Mouse (Mus musculus): ENCODE measurements around the gene Cmtm4.

DNA sequence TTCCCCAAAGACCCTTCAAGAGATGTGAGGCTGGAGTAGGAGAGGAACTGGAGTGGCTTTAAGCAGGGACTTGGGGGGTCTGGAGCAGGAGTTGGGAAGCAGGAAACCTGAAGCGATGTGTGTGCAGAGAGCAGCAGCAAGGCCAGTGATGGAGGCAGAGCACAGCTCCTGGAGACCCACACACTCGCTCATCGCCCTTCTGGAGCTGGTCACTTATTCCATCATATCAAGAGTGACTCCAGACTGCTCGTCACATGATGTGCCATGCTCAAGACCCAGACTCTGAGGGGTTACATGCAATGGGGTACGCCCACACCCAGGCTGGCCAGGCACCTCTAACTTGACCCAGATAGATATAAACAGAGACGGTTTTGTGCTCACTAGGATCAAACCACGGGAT is 15.3 kb downstream of the Cmtm4 start:
- TF ChIP-seq ZNF384 (IDR thresholded peaks at IDR 0.05; ENCODE audit: low read depth, low read length), result no peak
- no peak for TF ChIP-seq MAFK (IDR thresholded peaks at IDR 0.05; ENCODE audit: insufficient read depth, low read depth, low read length)
- TF ChIP-seq ZC3H11A (IDR thresholded peaks at IDR 0.05; ENCODE audit: borderline replicate concordance, low read depth, low read length), result no peak
- no peak for TF ChIP-seq CHD2 (IDR thresholded peaks at IDR 0.05; ENCODE audit: low read depth, low read length)

All from ES-E14 (cell line).